Mouse (Mus musculus): ENCODE measurements at regions not wholly inside any gene's neighbourhood (a gene's known extent, or its start where the extent isn't known, plus 50 kb on each side); places are given as distances from the start of the nearest gene placed in this dataset.

- no peak for TF ChIP-seq CTCF (conservative IDR thresholded peaks at IDR 0.05; ENCODE audit: insufficient read depth, insufficient read length, low read depth, low read length)
- no peak for TF ChIP-seq POLR2A (IDR thresholded peaks at IDR 0.05; ENCODE audit: low read depth, low read length)
Measured at GRCm38 (mm10) chr15:4240649-4241048, 134.6 kb upstream of the Plcxd3 start.

All from kidney, adult 2 months (tissue).